Mouse (Mus musculus) erythroblast, embryonic 14.5 days (primary cell): ENCODE measurements around the gene Hand2. TPM values are rescaled to one million over a fixed set of nuclear protein-coding genes. Genes with fewer than 3 reads are reported as not detected.

ENCODE experiments used
- H3K27me3 ChIP-seq: 2 replicates; pipeline ENCODE4 v1.6.1; 2012; ENCODE audit warnings: inconsistent platforms; ENCODE audit not compliant: control insufficient read depth
- H3K36me3 ChIP-seq: 2 replicates; pipeline ENCODE4 v1.6.1; 2012; ENCODE audit warnings: mild to moderate bottlenecking, inconsistent platforms; ENCODE audit not compliant: control insufficient read depth
- H3K4me1 ChIP-seq: 2 replicates; pipeline ENCODE4 v1.6.1; 2012; ENCODE audit warnings: inconsistent platforms; ENCODE audit not compliant: control insufficient read depth
- H3K4me3 ChIP-seq: replicated peaks from 2 replicates; pipeline ENCODE3; 2012; ENCODE audit warnings: moderate library complexity, mild to moderate bottlenecking, inconsistent platforms
- H3K9me3 ChIP-seq: 2 replicates; pipeline ENCODE4 v1.6.1; 2012; ENCODE audit warnings: low read length, inconsistent platforms, mixed read lengths; ENCODE audit not compliant: control insufficient read depth
- GATA1 ChIP-seq: IDR thresholded peaks from 2 replicates; pipeline ENCODE4 v1.6.1; 2012; ENCODE audit warnings: low read length, inconsistent platforms, mixed read lengths
- TAL1 ChIP-seq: IDR thresholded peaks from 3 replicates; pipeline ENCODE4 v1.6.1; 2012; ENCODE audit warnings: low read length, inconsistent platforms, mixed read lengths
- polyA plus RNA-seq: library from polyadenylated mRNA; stranded (reverse); fragments of >175 nt; gene quantifications from 2 replicates; pipeline ENCODE4 v1.2.3, GENCODE M21; 2012

The Hand2 gene
- polyA plus RNA-seq, 1 experiment, result not detected

GRCm38 (mm10) chr8:57339711-57340650 is 19.2 kb downstream of the Hand2 start:
- Histone ChIP-seq H3K27me3 (peaks cover 95% of the 10 kb centered on the region), H3K4me3 (no peak overlapping the region), H3K4me1 (no peaks in the 10 kb centered on the region), H3K9me3 (no peaks in the 10 kb centered on the region), H3K36me3 (no peaks in the 10 kb centered on the region)
- TF ChIP-seq TAL1 (no peak), GATA1 (no peak)

GRCm38 (mm10) chr8:57340840-57341540 is 20.2 kb downstream of the Hand2 start:
- H3K4me3 ChIP-seq, result no peak overlapping the region
- no peaks in the 10 kb centered on the region for H3K4me1 ChIP-seq
- no peaks in the 10 kb centered on the region for H3K36me3 ChIP-seq
- TF ChIP-seq TAL1, result no peak
- no peak for TF ChIP-seq GATA1
- H3K9me3 ChIP-seq, result no peaks in the 10 kb centered on the region
- H3K27me3 ChIP-seq, result peaks cover 94% of the 10 kb centered on the region

DNA sequence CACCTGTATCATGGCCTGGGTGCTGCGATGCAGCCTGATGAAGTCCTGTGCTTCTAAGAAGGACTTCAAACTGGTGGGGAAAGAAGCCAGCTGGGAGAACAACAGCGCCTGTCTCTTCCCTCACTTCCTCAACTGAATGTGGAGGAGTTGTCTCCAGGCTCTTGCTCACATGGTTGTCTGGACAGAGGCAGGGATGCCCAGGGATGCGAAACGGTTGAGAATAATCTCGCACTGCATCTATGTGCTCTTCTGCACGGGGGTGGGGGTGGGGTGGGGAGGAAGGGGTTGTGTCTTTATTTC is 20.7 kb downstream of the Hand2 start:
- Histone ChIP-seq H3K4me3 (no peak overlapping the region), H3K27me3 (peaks cover 94% of the 10 kb centered on the region)

DNA sequence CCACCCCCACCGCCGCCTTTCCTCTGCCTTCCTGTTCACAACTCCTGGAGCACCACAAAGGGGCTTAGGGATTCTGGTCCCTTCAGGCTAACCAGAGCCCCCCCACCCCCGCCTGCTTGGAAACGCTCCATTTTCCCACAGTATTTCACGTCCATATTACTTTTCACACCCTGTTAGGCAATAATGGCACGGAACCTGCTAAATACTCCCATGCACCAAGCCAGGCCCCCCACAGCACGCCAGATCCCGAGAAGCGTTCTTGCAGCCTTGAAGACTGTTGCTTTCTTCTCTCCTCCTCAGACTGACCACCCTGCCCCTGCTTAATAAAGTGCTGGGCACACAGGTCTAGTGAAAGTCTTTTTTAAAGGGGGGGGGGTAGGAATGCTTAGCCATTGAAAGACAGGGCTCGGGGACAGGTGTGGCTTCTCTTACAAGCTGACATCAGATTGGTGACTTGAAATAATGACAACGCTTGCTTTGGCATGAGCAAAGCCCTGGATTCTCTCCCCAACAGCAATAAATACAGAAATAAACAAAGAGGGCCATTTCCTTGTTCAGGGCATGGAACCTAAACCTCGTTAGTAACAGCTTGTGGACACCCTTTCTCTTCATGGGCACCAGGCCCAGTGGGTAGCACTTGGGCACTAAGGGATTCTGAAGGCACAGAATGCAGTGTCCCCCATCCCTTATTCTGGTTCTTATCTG is 21.8 kb downstream of the Hand2 start:
- no peaks in the 10 kb centered on the region for H3K36me3 ChIP-seq
- H3K4me1 ChIP-seq, result no peaks in the 10 kb centered on the region
- H3K27me3 ChIP-seq, result peaks cover 94% of the 10 kb centered on the region
- H3K9me3 ChIP-seq, result no peaks in the 10 kb centered on the region
- TF ChIP-seq GATA1, result no peak
- TF ChIP-seq TAL1, result no peak
- H3K4me3 ChIP-seq, result no peak overlapping the region

More for the DNA sequence above, 20.7 kb downstream of the Hand2 start:
- TF ChIP-seq TAL1, result no peak
- TF ChIP-seq GATA1, result no peak
- Histone ChIP-seq H3K36me3 (no peaks in the 10 kb centered on the region), H3K4me1 (no peaks in the 10 kb centered on the region), H3K9me3 (no peaks in the 10 kb centered on the region)

DNA sequence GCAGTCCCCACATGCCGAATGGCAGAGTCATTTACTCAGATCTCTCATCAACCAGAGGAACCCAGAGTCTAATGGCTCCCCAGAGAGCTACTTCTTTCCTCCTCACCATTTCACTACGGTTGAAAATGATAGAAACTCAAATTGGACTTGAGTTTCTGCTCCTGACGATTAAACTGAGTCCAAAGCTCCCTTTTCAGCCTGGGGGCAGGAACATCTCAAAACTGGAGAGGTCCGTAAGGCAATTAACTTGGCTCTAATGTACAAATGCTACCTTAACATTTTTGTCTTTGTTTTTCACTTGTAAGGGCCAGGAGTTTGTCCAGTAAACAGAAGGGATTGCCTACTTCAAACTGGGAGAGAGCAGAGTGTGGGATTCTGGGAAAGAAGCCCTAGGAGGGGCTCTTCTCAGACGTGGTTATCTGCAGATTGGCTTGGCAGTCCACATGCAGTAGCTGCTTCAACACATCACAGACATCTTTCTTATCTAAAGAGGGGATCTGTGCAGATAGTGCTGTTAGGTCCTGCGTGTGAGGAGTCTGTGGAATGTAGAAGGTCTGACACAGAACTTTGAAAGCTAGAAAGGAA is 23.0 kb downstream of the Hand2 start:
- H3K4me1 ChIP-seq, result no peaks in the 10 kb centered on the region
- no peaks in the 10 kb centered on the region for H3K36me3 ChIP-seq
- H3K4me3 ChIP-seq, result no peak overlapping the region
- H3K9me3 ChIP-seq, result no peaks in the 10 kb centered on the region
- TF ChIP-seq GATA1 (peak; percentile 36; the same call in 1 of the 2 replicates), TAL1 (no peak)
- H3K27me3 ChIP-seq, result peaks cover 96% of the 10 kb centered on the region

GRCm38 (mm10) chr8:57344956-57345870 is 24.4 kb downstream of the Hand2 start:
- TF ChIP-seq TAL1 (no peak), GATA1 (no peak)
- H3K4me1 ChIP-seq, result no peaks in the 10 kb centered on the region
- no peak overlapping the region for H3K4me3 ChIP-seq
- no peaks in the 10 kb centered on the region for H3K9me3 ChIP-seq
- H3K27me3 ChIP-seq, result peaks cover 96% of the 10 kb centered on the region
- no peaks in the 10 kb centered on the region for H3K36me3 ChIP-seq

DNA sequence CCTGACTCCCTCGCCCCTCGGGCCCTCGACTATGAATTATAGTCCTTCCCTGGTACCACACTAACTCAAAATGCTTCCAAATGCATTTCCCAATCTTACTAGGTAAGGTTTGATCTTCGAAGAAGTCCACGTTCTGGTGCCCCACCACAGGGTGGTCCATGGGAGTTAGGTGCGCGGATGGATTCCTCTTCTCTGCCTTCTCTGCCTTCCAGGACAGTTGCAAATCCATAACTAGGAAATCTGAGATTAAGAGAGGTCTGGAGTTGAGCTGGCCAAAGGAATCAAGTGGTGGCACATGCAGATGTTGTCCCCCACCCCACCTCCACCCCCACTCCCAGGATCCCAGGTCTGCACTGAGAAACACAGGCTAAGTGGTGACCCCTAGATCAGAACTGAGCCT is 25.6 kb downstream of the Hand2 start:
- Histone ChIP-seq H3K27me3 (peaks cover 91% of the 10 kb centered on the region), H3K4me1 (no peaks in the 10 kb centered on the region)

DNA sequence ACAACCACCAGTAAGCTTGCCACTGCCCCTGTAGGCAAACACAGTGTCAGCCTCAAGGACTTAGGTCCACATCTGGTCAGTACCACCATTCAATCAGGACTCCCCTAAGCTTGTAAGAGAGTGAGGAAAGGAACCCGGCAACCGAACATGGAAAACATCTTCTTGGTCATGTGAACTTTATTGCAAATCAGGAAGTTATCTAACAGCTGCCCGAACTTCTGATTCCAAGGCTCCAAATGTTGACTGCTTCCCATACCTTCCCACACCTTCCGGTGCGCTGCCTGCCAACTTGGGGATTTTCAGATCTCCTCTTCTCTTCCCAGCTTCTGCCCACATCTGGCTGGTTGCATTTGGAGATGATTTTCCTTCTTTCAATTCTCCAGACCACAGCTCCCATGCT is 26.4 kb downstream of the Hand2 start:
- H3K4me1 ChIP-seq, result no peaks in the 10 kb centered on the region
- TF ChIP-seq GATA1, result no peak
- no peak for TF ChIP-seq TAL1
- H3K4me3 ChIP-seq, result no peak overlapping the region
- no peaks in the 10 kb centered on the region for H3K9me3 ChIP-seq
- no peaks in the 10 kb centered on the region for H3K36me3 ChIP-seq
- peaks cover 90% of the 10 kb centered on the region for H3K27me3 ChIP-seq

More for the DNA sequence above, 25.6 kb downstream of the Hand2 start:
- no peak overlapping the region for H3K4me3 ChIP-seq
- no peaks in the 10 kb centered on the region for H3K36me3 ChIP-seq
- TF ChIP-seq GATA1 (no peak), TAL1 (no peak)
- no peaks in the 10 kb centered on the region for H3K9me3 ChIP-seq
